Mouse (Mus musculus) CD8-positive naive resting alpha-beta T cell, adult 2 months (primary cell): ENCODE measurements around the gene Nkx6-2.

Experiments
- DNase-seq, 2 experiments: peaks; one replicate each; pipeline ENCODE4 v3.0.0; 2022; ENCODE audit warnings: low read depth in 2 of 2, low spot score in 2 of 2

Nkx6-2 gene

DNA sequence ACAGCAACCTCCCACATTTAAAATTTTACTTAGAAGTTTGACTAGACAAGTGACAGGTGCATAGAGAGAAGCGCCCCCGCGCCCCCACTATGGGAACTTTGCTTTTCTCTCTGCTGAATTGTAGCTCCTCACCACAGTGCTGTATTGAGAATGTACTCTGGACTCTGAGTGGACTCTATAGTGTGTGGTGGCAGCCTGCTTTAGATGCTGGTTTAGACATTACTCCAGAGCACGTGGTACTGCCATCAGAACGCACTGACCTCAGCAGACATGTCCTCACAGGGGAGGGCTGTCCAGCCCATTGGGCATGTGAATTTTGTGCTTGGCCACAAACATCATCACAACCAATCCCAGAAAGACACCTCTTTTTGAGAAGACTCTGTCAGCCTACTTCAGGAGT lies 11.8 kb downstream of the Nkx6-2 start:
- no peak for DNase-seq

DNA sequence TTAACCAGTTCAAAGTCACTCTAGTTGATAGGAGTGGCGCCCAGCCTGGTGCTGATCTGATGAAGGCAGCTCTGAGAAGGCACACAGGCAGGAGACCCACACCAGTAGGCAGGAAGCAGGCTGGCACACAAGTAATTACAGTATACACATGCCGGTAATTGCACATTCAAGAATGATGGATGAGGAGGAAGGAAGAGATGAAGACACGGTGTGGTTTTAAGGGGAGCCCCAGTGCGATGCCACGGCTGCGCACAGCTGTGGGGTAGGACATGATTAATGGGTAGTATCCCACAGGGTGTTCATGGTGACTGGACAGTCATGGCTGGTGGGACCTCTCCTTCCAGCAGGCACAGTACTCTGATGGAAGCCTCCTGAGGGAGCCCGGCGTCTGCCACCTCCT lies 16.1 kb downstream of the Nkx6-2 start:
- no peak for DNase-seq

DNA sequence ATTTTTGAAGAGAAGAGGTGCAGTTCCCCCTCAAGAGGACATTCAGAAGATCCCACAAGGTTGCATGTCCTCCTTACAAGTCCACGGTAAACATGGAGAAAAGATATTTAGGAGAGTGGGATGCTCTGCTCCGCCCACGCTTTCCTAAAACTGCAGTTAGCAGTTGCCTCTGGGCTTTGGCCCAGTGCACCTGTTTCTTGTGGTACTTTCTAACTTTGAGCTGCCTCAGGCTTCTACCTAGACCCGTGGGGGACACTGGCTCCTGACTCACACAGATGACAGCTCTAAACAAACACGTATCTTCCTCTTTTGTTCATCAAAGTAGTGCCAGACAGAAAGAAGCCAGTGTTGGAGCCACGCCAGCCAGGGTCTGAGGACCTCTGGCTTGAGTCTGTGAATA lies 16.6 kb downstream of the Nkx6-2 start:
- DNase-seq = no peak

DNA sequence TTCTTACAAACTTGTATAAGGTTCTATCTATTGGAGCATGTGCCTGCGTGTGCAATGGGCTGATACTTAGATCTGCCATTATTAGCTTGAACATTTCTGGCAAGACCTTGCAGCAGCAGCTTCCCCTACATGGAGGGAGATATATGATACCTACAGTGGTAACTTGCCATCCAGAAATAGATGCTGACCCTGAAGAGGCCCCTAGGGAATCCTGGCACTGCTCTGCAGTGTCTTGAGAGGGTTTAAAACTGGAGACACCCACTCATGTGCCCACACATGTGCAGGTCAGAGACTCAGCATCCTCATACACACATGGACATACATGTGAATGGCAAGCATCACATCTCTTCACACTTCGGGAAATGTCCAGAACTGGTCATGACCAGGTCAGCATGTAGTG lies 18.4 kb downstream of the Nkx6-2 start:
- DNase-seq = no peak

DNA sequence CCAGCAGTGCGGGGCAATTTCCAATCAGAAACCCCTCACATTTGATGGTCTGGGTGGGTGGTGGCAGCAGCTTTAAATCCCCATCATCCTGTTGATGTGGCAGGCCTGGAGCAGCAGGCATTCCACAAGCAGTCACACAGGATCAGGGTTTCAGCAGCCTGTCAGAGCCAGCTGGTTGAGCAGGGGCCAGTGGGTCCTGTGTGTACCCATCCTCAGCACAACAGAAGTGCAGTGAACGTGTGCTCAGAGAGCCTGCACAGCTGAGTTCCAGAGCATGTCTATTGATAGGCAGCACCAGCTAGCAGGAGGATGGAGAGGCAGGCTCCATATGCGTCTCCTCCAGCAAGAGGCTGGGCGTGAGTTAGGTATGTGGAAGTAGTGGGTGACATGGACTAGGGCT lies 19.2 kb downstream of the Nkx6-2 start:
- no peak for DNase-seq

DNA sequence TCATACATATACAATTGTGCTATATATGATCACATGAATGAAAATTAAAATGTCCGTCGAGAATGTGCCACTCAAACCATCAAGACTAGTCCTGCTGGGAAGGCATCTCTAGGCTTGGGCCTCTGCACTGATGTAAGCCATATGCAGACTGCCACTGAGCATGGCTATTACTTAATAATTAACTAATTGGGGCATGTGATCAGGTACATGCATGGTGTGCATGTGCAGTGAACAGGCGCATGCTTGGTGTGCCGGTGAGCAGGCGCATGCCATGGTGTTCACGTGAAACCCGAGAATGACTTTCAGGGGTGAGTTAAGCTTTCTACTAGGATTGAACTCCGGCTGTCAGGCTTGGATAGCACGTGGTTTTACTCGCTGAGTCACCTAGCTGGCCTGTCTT lies 22.9 kb downstream of the Nkx6-2 start:
- no peak for DNase-seq

DNA sequence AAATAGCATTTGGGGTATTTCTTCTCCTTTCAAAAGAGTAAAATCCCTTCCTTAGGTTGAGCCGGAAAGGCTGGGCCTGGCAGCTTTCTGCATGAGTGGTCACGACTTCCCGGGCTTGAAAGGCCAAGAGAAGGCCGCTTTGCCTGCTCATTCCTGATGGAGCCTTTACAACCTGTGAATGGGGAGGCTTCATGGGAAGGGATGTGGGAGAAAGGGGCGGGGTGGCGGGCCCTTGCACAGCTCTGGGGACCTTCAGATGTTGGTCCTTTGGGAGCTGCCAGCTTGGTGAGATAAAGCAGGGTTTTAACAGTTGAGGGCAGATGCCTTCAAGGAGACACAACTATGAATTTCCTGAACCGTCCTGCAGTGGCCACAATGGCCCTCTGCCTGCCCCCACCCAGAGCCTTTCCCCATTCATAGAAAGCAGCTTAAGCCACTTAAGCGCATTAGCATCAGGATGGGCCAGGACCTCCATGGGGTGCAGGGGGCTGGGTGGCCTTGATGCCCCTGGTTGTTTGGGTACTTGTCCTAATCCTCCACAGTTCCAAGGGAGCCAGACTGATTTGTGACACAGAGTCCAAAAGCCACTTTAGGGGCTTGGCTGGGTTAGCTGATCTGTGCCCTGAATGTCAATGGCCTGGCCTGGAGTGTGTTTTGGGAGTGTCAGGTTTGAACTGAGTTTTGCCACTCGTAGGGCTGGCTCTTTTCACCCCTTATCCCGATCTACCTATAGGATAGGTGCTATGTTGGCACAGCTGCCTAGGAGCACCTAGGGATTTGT lies 25.7 kb downstream of the Nkx6-2 start:
- DNase-seq = no peak

DNA sequence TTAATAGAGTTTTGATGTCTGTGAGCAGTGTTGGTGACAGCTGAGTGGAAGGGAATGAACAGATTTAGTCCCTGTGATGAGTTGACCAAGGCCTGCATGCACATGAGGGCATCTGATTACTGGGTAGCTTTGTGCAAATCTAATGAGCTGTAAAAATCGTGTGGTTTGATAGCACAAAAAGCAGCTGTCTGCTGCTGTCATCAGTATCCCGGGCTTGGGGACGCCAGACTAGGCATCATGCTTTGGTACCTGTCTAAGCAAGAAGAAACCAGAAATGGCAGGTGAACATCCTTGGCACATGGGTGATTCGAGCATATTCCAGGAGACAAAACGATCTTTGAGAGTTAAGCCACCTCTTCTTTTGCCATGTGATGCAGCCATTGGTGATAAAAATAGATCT lies 26.3 kb downstream of the Nkx6-2 start:
- no peak for DNase-seq

DNA sequence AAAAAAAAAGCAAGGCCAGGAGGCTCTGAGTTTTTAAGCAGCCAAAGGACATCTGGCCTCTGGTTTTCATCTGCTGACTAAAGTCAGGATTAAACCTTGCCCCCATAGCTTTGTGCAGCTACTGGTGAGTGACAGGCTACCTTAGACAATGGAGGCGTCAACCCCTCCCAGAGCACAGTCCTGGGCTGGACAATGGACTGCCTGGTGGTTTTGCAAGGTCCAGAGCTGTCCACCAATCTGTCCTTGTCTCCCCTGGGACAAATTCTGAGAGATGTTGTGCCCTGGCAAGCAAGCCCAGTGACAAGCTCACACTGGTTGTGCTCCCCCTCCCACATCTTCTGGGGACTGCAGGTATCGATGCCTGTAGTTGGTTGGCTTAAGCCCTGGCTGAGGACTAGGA lies 31.1 kb downstream of the Nkx6-2 start:
- no peak for DNase-seq

DNA sequence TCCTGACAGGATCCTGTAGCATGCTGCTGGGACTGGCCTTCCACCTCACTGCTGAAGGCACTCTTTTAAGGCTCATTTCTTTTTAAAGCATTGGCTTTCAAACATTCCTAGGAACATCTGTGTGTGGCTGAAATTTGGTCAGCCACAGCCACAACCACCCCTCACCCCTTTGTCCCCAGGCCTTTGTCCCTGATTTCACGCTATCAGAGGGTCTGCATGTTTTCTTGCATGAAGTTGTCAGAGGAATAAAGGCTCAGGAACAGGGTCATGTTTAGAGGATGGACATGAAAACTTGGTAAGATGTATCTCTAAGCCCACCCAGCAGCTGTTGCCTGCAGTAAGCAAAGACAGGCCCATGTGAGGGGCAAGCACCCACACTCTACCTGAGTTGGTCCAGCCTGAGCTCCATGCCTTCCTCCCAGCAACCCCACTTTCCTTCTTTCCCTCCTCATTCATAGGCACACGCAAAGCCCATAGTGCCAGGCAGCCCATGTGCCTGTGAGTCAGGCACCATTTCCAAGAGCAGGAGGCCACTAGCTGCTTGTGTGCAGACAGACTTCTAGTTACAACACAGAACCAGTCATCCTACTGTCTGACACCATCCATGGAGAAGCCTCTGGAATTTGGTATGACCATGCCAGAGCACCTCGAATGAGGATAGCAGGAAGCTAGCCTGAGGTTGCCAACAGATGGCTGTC lies 32.4 kb downstream of the Nkx6-2 start:
- no peak for DNase-seq

DNA sequence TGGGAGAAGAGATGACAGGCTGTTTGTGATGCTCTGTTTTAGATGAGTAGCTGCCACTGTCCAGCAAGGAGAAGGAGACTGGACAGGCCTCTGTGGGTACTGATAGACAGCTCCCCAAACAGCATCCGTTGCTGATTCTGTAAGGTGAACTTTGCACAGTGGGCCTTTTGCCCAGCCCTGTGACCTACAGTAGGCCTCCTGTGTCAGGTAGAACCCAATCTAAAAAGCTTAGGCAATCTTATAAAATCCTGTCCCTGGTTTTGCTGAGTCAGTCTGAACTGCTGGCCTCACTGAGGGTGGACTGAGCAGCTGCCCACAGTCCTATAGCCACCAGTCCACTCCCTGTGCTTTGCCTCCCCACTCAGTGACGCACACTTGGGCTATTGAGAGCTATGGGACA lies 35.3 kb downstream of the Nkx6-2 start:
- DNase-seq = no peak

DNA sequence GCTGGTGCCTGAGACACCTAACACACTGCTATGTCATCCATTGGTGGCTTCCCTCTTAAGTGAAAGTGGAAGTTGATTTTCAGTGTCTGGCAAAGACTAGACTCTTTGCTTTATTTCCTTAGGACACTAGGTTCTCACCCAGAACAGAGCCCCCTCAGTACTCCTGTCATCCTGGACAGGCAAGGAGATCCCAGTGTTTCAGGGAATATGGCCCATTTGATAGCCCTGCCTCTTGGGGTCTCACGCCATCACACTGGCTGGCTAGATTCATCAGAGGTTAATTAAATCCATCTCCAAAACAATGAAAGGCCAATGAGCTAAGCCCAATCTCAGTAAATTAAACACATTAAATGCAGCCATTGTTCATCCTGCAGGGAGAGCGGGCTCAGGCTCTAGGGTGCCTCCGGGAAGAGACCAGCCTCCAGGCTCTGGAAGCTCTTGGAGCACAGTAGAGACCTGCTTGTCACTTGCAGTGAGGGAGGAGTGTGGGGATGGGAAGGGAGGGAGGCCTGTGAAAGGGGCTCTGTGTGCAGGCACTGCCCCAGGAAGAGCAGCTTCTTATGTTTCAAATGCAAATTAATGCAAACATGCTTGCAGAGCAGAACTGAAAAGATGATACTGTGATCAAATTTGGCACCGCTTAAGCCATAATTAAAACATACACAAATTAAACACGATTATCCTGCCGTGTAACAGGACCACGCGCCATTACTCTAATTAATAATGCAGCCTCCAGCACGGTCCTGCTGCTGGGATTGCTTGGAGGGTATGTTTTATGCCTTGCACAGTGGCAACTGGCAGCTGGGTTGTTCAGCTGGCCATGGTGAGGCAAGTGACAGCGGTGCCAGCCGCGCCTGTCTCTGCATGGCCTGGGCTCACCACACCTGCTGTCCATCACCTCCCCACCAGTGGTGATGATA lies 37.6 kb downstream of the Nkx6-2 start:
- no peak for DNase-seq

DNA sequence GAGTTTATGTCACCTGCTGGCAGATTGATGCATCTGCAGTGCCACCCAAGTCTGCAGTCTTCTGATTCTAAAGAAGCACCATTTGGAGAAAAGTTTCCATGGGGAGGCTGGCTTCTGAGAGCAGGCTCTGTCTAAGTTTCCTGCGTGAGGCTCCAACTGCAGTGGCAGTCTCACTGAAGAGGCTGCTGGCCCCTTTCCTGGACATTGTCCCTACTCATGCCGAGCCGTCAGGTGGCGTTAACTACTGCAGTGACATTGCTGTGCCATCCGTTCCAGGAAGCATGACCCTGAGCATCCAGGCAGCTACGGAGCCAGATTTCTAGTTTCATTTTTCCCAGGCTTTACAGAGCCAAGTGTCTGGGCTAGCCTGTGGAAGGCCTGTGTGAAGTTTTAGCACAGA lies 41.2 kb downstream of the Nkx6-2 start:
- no peak for DNase-seq

DNA sequence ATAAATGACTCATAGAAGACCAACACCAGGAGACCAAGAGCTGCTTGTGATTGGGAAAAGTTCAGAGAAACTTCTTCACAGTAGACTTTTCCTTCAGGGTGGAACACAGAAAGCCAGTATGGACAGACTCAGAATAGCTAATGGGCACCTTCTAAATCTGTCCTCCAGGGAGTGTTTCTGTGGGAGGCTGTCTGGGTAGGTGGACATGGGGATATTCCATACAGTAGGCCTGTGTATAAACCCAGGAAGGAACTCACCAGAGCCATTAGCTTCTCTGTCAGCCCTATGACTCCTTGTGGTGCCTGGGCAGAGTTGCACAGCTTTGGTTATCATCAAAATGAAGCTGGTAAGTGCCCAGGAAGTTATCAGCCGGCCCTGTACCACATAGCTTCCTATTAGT lies 42.0 kb downstream of the Nkx6-2 start:
- DNase-seq = no peak

DNA sequence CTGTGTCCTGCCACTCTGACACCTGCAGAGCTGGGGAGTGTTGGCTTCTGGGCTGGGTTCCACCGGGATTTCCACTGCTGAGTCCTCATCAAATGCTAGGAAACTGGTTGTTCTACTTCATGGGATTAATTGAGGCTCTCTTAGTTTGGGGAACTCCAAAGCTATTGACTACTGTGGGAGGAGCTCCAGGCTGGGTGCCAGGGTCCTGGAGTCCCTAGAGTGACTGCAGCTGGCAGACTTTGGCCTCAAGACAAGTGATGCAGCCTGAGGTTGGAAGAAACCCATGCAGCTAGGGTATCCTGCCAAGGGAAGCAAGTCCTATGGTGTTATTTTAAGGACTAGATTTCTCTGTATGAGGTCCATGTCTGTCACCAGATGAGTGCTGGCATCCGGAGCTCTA lies 44.1 kb downstream of the Nkx6-2 start:
- DNase-seq = no peak

DNA sequence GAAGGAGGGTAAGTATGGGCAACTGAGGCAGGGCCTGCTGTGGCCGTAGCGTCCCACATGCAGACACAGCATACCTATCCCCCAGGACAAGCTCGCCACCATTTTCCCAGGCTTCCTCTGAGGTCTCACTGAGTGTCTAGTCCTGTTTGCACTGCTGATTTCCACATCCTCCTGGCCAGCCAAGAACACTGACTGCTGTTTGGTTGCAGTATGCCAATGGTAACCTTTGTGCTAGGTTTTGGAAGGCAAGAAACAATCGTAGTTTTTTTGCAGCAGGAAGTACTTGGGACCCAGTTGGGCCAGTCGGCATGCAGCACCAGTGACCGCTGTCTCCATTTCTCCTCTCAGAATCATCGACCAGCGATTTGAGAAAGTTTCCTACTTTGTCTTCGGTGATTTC lies 44.8 kb downstream of the Nkx6-2 start:
- DNase-seq = no peak

DNA sequence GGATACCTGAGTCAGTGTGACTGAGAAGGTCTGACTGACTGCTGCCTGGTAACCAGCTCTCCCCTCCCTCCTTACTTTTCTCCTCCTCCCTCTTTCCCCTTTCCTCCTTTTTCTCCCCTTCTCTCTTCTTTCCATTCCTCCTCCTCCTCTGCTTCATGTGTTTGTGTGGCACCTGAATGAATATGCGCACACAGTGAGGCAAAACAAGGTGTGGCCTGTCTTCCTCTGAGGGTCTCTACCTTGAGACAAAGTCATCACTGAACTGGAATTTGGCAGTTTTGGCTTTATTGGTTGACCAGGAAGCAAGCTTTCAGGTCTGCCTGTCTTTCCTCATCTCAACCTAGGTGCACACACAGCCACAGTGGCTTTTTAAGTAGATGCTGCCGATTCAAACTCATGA lies 45.8 kb downstream of the Nkx6-2 start:
- no peak for DNase-seq

DNA sequence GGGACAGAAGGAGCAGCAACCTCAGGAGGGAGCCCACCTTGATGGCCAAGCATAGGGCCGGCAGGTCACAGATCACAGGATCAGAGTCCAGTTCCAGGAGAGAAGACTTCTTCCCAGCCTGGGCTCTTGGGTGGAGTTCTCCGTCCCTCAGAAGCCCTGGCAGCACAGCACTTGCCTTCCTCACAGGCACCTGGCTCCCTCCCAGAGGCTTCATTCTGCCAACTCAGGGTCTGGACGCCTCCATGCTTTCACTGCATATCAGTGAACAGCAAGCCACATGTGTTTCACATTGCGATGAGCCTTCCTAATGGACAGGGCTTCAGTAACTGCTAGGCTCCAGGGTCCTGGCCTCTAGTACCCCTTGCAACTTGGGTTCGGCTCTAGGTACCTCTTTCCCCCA lies 46.3 kb downstream of the Nkx6-2 start:
- DNase-seq = no peak

DNA sequence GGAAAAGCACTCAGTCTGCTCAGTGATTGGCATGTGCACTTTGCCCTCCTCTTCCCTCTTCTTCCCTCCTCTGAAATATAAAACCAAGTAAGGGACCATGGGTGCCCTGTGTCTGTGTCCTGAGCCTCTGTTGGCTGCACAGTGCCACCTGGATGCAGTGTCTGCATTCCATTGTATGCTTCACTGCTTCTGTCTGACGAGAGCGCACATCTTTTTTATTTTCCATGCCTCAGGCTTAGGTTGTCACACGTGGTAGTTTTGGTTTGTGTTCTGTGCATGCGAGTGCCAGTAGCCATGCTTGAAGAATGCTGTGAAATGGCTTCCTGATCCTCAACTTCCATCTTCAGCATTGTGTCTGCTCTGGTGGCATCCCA lies 51.2 kb downstream of the Nkx6-2 start:
- no peak for DNase-seq

DNA sequence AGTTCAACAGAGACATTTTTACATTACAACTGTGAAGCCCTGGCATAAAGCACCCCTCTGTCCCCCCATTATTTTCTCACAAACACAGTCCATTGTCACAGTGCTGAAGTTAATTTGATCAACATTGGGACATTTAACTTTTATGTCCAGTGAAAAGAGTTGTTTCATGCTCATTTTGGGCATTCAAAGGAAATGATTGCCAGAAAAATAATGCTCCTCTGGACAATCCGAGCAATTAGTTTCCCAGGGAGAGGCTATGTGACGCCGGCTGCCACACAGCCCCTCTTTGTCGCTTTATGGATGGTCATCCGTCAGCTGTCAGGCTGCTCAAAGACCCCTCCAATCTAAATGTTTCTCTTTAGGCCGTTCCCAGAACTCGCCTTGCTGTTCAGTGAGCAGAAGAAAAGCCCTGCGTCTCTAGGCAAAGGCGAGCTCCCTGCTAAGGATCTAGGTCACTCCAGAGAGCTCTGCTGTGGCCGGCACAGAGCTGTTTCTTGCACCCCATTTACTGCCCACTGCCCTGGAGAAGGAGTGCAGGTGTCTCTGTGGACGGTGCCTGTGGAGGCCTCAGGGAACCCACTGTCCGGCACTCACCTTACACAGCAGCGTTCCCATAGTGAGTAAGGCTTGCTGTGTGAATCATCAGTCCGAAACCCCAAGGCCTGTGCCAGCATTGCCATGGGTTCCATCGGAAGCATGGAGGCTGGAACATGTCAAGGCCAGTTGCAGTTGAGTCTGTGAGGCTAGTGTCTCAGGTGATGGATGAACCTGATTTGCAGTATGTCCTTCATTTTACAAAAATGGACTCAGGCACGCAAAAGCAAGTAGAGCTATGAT lies 51.8 kb downstream of the Nkx6-2 start:
- no peak for DNase-seq
